Mouse (Mus musculus) right cerebral cortex, adult 2 months (tissue): ENCODE measurements around the gene Vcp.
A peak's percentile ranks its signal among the peaks of the same experiment; 100 is the strongest.

Experiments used
- DNase-seq, 2 experiments: peaks; one replicate each; pipeline ENCODE4 v3.0.0; 2021 to 2022; ENCODE audit warnings: low spot score in 2 of 2

Vcp gene

GRCm38 (mm10) chr4:42972952-42973351, 27.4 kb downstream of the Vcp start:
- no peak for DNase-seq

GRCm38 (mm10) chr4:42969304-42969703, 31.0 kb downstream of the Vcp start, which contains the start of gene 1700022I11Rik:
TSS of gene 1700022I11Rik (plus strand) at chr4:42969604.
- no peak for DNase-seq

DNA sequence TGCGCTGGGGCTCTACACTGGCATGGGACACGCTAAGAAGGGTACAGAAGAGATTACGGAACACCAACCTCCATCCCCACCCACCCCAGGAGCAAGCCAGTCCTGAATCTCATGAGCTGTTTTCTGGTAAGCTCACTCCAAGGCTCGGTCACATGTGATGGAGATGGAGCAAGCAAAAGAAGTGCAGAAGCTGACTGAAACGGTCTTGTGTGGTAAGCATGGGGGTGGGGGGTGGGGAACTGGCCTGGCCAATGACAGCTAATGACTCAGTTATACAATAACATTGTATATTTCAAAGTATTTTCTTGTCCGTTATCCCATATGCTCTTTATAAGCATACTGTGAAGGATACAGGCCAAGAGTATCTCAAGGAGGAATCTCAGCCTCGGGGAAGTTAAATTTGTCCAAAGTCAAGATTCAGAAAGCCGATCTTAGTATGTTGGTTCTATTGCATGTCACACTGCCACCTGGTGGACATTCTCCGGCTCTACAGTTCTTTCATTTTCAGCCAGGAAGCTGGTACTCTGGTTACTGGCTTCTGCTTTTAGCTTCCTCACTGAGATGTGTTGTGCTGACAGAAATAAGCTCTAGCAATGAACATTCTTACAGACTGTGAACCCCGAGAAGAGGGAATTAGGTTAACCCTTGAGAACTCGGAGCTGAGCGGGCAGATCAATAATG, 35.1 kb downstream of the Vcp start:
- DNase-seq, result peak; percentile 66 to 68

- DNase-seq, result no peak
These were observed 36.8 kb downstream of the Vcp start for GRCm38 (mm10) chr4:42963480-42963879.

DNA sequence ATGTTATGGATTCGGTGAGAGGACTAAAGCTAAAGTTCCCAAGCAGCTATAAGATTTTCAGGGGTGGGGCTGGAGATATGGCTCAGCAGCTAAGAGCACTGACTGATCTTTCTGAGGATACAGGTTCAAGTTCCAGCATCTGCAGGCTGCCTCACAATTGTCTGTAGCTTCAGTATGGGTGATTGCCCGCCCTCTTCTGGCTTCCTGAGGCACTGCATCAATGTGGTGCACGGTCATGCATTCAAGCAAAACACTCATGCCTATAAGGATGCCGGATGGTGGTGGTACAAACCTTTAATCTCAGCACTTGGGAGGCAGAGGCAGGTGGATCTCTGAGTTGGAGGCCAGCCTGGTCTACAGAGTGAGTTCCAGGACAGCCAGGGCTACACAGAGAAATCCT, 38.7 kb downstream of the Vcp start:
- DNase-seq, result peak; percentile 79 to 86

- no peak for DNase-seq
These were observed 40.9 kb downstream of the Vcp start for GRCm38 (mm10) chr4:42959382-42959781.

- no peak for DNase-seq
These were observed 41.4 kb downstream of the Vcp start for GRCm38 (mm10) chr4:42958942-42959341.

GRCm38 (mm10) chr4:42957979-42958378, 42.3 kb downstream of the Vcp start:
- DNase-seq, result no peak

GRCm38 (mm10) chr4:42957306-42957705, 43.0 kb downstream of the Vcp start:
- DNase-seq, result no peak

- no peak for DNase-seq
These were observed 43.7 kb downstream of the Vcp start for GRCm38 (mm10) chr4:42956581-42956980.

DNA sequence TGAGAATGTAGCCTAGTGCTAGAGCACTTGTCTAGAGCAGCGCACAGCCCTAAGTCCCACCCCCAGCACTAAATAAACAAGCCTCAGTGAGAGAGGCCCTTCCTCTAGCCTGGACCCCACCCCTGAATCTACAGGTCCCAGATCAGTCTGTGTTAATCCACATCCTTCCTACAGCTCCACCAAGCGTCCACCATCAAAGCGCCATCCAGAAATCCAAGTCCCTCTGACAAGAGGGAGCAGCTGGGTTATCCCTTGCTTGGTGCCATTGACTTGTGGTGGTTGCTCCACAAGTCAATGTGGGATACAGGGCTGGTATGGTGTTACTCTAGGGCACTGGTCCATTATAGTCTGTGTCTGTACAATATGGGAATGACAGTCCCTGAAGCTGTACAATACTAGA, 45.1 kb downstream of the Vcp start:
- no peak for DNase-seq

- DNase-seq, result peak; percentile 85 to 88
These were observed 46.0 kb downstream of the Vcp start for GRCm38 (mm10) chr4:42954297-42954696.

DNA sequence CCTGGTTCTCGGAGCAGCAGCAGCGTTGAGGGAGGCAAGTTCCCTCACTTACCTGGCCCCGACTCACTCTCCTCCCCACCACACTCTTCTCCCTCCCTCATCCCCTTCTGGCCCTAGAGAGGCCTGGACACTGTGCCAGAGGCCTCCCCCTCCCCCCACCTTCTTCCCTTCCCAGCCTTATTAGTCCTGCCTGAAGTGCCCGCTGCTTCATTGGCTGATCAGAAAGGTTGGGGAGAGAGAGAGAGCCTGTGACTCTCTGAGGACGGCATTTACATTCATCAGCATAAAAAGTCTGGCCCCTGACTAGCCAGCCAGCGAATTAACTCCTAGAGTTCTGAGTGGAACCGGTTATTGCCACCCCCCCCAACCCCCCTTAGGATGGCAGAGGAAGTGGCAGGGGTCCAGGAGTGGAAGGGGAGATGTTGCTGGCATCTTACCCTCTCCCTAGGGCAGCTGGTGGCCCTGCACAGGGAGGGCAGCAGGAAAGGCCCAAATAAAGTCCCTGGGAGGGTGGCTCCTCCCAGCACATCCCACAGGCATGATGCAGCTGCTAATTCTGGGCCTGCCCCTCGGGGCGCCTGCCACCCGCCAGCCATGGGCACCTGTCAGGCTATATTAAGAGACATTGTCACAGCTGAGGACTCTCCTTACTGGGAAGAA, 46.7 kb downstream of the Vcp start:
- DNase-seq, result peak; percentile 52 to 70

- no peak for DNase-seq
These were observed 47.7 kb downstream of the Vcp start for GRCm38 (mm10) chr4:42952563-42952962.

DNA sequence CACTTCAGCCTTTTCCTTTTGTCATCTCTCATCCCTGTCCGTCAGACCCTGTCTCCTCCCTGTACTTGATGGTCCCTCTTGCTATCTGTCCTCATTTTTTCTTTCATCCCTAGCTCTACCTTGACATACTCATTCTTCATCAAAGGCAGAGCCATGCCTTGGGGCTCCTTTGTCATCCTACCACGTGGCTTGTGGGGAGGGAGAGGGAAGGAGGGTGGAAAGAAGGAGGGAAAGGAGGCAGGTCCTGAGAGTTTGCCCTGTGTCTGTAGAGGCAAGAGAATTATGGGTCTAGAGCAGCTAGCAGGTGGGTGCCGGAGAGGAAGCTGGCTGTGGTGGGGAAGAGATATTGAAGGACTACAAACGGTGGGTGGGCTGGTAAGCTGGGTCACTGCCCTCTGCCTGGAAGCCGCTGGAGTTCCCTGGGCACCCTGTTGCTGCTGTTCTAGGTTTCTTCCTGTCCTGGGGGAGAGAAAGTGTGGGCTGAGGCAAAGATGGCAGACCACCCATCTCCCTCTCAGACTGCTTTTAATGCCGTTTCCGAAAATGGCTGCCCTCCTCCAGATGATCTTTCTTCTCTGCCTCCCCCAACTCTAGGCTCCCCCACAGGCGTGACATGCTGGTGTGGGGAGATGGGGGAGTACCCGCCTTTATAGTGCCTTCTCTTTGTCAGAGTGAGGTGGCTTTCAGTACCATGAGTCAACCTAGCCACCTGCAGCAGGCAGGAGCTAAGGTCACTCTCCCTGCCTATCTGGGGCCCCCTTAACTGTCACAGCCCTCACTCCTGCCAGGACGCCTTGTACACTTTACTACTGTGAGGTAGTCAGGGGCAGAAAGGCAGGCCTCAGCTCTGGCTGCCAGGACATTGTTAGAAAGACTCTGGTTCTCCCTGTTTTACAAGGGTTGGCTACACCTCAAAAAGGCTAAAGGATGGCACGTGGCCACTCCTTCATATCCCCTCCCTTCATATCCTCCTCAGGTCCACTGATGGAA, 48.8 kb downstream of the Vcp start:
- peak in 1 of 2 experiments; percentile 53 for DNase-seq

DNA sequence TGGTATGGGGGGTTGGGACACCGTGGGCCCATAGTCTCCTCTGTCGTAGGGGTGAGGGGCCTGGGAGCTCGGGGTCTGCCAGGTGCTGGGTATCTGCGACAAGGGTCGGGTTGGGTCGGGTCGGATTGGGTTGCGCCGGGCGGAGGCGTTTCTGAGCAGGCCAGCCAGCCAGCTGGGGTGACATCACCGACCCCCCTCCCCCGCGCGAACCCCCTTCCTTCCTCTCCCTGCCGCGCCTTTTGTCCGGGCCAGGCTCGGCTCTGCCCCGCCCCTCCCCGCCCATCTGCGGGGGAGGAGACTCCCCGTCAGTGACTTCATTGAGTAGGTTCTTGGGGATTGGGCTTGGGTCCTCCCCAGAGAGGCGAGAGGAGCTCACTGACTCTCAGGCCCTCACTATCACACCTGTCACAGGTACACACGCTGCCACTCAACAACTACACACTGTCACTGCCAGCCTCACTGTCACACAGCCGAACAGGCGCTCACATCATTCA, 50.2 kb downstream of the Vcp start:
- peak; percentile 87 to 90 for DNase-seq

GRCm38 (mm10) chr4:42949676-42950051, 50.6 kb downstream of the Vcp start, which contains the start of gene Dnajb5:
TSS of gene Dnajb5 (plus strand) at chr4:42949814.
- DNase-seq, result peak; percentile 98 to 100

DNA sequence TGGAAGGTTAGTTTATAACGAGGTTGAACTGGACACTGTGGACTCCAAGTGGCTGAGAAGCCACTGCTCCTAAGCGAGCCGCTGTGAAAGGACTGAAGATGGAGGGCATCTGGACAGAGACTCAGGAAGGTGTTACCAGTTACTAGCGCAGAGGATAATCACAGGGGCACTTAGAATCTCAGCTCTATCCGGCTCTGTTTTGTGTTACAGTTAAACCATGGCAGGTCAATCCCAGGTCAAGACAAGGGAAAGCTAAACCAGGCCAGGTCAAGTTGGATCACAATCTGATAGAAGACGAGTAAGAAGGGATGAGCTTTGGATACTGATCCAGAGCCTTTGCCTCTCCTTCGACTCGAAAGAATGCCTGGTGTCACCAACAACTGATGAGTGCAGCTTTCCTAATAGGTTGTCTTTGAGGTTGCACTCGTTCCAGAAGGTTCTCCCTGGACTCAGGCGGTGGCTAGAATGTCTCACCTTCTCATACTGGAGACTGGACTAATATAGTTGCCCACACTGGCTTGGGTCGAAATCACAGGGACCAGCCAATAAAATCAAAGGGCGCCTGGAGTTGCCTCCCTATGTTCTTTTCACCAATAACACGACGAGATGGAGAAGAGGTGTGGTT, 51.1 kb downstream of the Vcp start:
- DNase-seq, result no peak

DNA sequence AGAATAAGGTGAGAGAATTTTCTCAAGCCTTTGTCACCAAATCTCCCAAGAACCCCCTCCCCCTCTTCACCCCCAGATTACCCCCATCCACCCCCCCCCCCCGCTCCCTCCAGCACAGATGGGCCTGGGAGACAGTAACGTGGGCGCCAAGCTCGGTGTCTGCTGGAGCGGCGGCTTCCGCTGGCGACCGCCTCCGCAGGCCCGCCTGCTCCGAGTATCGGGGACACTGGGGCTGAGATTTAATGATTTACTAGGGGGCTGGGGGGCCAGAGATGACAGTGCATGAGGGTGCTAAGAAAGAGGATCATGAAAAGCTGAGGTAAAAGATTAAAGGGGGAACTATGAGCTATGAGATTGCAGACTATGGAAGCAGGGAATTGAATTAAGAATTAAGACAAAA, 51.8 kb downstream of the Vcp start:
- peak; percentile 59 to 64 for DNase-seq

DNA sequence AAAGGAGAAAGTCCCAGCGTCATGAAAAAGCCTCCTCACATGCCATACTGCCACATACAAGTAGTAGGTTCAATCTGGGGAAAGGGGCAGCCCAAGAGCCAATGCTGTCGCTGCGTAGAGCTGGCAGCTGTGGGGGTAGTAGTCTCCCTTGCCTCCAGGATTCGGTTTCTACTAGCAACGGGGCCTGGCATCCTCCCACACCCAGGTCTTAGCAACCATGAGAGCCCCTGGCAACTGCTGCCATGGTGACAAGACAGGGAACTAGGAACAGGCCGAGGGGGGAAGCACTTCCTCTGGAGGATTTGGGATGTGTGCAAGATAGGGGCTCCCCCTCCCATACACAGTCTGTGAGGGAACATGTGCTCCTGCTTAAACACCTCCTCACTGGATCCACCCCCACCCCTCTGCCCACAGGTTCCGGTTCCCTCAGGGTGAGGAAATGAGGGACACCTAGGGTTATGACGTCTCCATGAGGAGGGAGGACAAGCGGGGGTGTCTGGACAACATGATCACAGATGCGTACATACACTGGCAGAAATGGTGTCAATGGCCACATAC, 53.5 kb downstream of the Vcp start:
- DNase-seq, result peak; percentile 92

- DNase-seq, result peak; percentile 85 to 89
These were observed 54.4 kb downstream of the Vcp start for GRCm38 (mm10) chr4:42945952-42946351.
